Mouse (Mus musculus): ENCODE measurements around the gene Cdk2ap2. TPM values are rescaled to one million over a fixed set of nuclear protein-coding genes. Genes with fewer than 3 reads are reported as not detected.

The Cdk2ap2 gene
- 100 to 1,000 TPM in 1 of 2 experiments, 10 to 100 TPM in 1; 86.0 to 148 TPM for polyA plus RNA-seq (2012; fragmentation: generic; extraction: Trizol)

GRCm38 (mm10) chr19:4096642-4097440, at the start of gene Cdk2ap2:
Gene Cdk2ap2, plus strand, starts transcription at chr19:4097182.

GRCm38 (mm10) chr19:4059069-4059740, 37.8 kb upstream of the Cdk2ap2 start, which contains the start of gene Gstp3:
Gene Gstp3, minus strand, starts transcription at chr19:4059569.

GRCm38 (mm10) chr19:4081394-4081793, 15.6 kb upstream of the Cdk2ap2 start, which contains the start of gene Cabp2:
Gene Cabp2, plus strand, starts transcription at chr19:4081578.

GRCm38 (mm10) chr19:4099837-4100717, 3.1 kb downstream of the Cdk2ap2 start, which contains the start of gene Pitpnm1:
Gene Pitpnm1, plus strand, starts transcription at chr19:4099998.

GRCm38 (mm10) chr19:4125741-4126696, 29.0 kb downstream of the Cdk2ap2 start, which contains the start of gene Aip:
Gene Aip, minus strand, starts transcription at chr19:4125858.

GRCm38 (mm10) chr19:4139446-4139845, 42.5 kb downstream of the Cdk2ap2 start, which contains the start of gene Gpr152:
Gene Gpr152, plus strand, starts transcription at chr19:4139787.

GRCm38 (mm10) chr19:4143759-4144268, 46.8 kb downstream of the Cdk2ap2 start, which contains the start of gene Cabp4:
Gene Cabp4, minus strand, starts transcription at chr19:4144033.

GRCm38 (mm10) chr19:4148491-4148806, 51.5 kb downstream of the Cdk2ap2 start, which contains the start of gene Coro1b:
Gene Coro1b, plus strand, starts transcription at chr19:4148619.

Other genes starting within 250 kb of the Cdk2ap2 start
- 10 to 100 TPM in 1 of 2 experiments, 1 to 10 TPM in 1; 3.8 to 19.2 TPM for gene Chka, start 245.4 kb upstream of the Cdk2ap2 start, polyA plus RNA-seq (2012; fragmentation: generic; extraction: Trizol)
- 10 to 100 TPM; 46.1 to 53.3 TPM for gene Tcirg1, start 190.0 kb upstream of the Cdk2ap2 start, polyA plus RNA-seq (2012; fragmentation: generic; extraction: Trizol)
- gene Ndufs8, start 184.4 kb upstream of the Cdk2ap2 start, polyA plus RNA-seq (2012; fragmentation: generic; extraction: Trizol), result 100 to 1,000 TPM; 269 to 451 TPM
- 1 to 10 TPM; 2.7 to 8.3 TPM for gene Aldh3b1, start 167.4 kb upstream of the Cdk2ap2 start, polyA plus RNA-seq (2012; fragmentation: generic; extraction: Trizol)
- under 1 TPM; 0.01 to 0.08 TPM for gene Unc93b1, start 162.0 kb upstream of the Cdk2ap2 start, polyA plus RNA-seq (2012; fragmentation: generic; extraction: Trizol)
- gene Aldh3b3, start 138.5 kb upstream of the Cdk2ap2 start, polyA plus RNA-seq (2012; fragmentation: generic; extraction: Trizol), result under 1 TPM in 1 of 2 experiments, not detected in 1; 0.01 TPM
- not detected for gene Aldh3b2, start 124.9 kb upstream of the Cdk2ap2 start, polyA plus RNA-seq (2012; fragmentation: generic; extraction: Trizol)
- 10 to 100 TPM in 1 of 2 experiments, 1 to 10 TPM in 1; 7.4 to 28.3 TPM for gene Acy3, start 110.6 kb upstream of the Cdk2ap2 start, polyA plus RNA-seq (2012; fragmentation: generic; extraction: Trizol)
- gene Tbx10, start 104.4 kb upstream of the Cdk2ap2 start, polyA plus RNA-seq (2012; fragmentation: generic; extraction: Trizol), result under 1 TPM in 1 of 2 experiments, not detected in 1; 0.05 TPM
- 10 to 100 TPM; 41.3 to 59.9 TPM for gene Nudt8, start 96.6 kb upstream of the Cdk2ap2 start, polyA plus RNA-seq (2012; fragmentation: generic; extraction: Trizol)
- gene Gm49405, start 96.6 kb upstream of the Cdk2ap2 start, polyA plus RNA-seq (2012; fragmentation: generic; extraction: Trizol), result 1 to 10 TPM in 1 of 2 experiments, under 1 TPM in 1; 0.19 to 1.4 TPM
- 1 to 10 TPM in 1 of 2 experiments, under 1 TPM in 1; 0.41 to 4.0 TPM for gene Doc2g, start 93.9 kb upstream of the Cdk2ap2 start, polyA plus RNA-seq (2012; fragmentation: generic; extraction: Trizol)
- gene Ndufv1, start 84.4 kb upstream of the Cdk2ap2 start, polyA plus RNA-seq (2012; fragmentation: generic; extraction: Trizol), result 100 to 1,000 TPM; 253 to 401 TPM
- 1,000 to 10,000 TPM in 1 of 2 experiments, 100 to 1,000 TPM in 1; 849 to 1,247 TPM for gene Gstp1, start 59.2 kb upstream of the Cdk2ap2 start, polyA plus RNA-seq (2012; fragmentation: generic; extraction: Trizol)
- 10 to 100 TPM in 1 of 2 experiments, 1 to 10 TPM in 1; 1.8 to 13.9 TPM for gene Gstp2, start 51.2 kb upstream of the Cdk2ap2 start, polyA plus RNA-seq (2012; fragmentation: generic; extraction: Trizol)
- under 1 TPM; 0.15 to 0.18 TPM for gene Gstp3, start 37.6 kb upstream of the Cdk2ap2 start, polyA plus RNA-seq (2012; fragmentation: generic; extraction: Trizol)
- not detected for gene Cabp2, start 15.6 kb upstream of the Cdk2ap2 start, polyA plus RNA-seq (2012; fragmentation: generic; extraction: Trizol)
- 10 to 100 TPM; 48.2 to 61.6 TPM for gene Pitpnm1, start 2.8 kb downstream of the Cdk2ap2 start, polyA plus RNA-seq (2012; fragmentation: generic; extraction: Trizol)
- 100 to 1,000 TPM; 201 to 241 TPM for gene Aip, start 28.7 kb downstream of the Cdk2ap2 start, polyA plus RNA-seq (2012; fragmentation: generic; extraction: Trizol)
- under 1 TPM in 1 of 2 experiments, not detected in 1; 0.09 TPM for gene Gpr152, start 42.6 kb downstream of the Cdk2ap2 start, polyA plus RNA-seq (2012; fragmentation: generic; extraction: Trizol)
- under 1 TPM; 0.14 to 0.38 TPM for gene Cabp4, start 46.9 kb downstream of the Cdk2ap2 start, polyA plus RNA-seq (2012; fragmentation: generic; extraction: Trizol)
- 100 to 1,000 TPM; 256 to 440 TPM for gene Coro1b, start 51.4 kb downstream of the Cdk2ap2 start, polyA plus RNA-seq (2012; fragmentation: generic; extraction: Trizol)
- 1 to 10 TPM; 6.5 to 9.5 TPM for gene Ptprcap, start 56.4 kb downstream of the Cdk2ap2 start, polyA plus RNA-seq (2012; fragmentation: generic; extraction: Trizol)
- 10 to 100 TPM; 28.6 to 29.9 TPM for gene Rps6kb2, start 66.2 kb downstream of the Cdk2ap2 start, polyA plus RNA-seq (2012; fragmentation: generic; extraction: Trizol)
- 10 to 100 TPM in 1 of 2 experiments, 1 to 10 TPM in 1; 1.8 to 16.2 TPM for gene Carns1, start 78.3 kb downstream of the Cdk2ap2 start, polyA plus RNA-seq (2012; fragmentation: generic; extraction: Trizol)
- gene Tbc1d10c, start 94.1 kb downstream of the Cdk2ap2 start, polyA plus RNA-seq (2012; fragmentation: generic; extraction: Trizol), result 1 to 10 TPM in 1 of 2 experiments, under 1 TPM in 1; 0.63 to 1.7 TPM
- gene Ppp1ca, start 94.9 kb downstream of the Cdk2ap2 start, polyA plus RNA-seq (2012; fragmentation: generic; extraction: Trizol), result 1,000 to 10,000 TPM in 1 of 2 experiments, 100 to 1,000 TPM in 1; 727 to 1,261 TPM
- gene Rad9a, start 104.5 kb downstream of the Cdk2ap2 start, polyA plus RNA-seq (2012; fragmentation: generic; extraction: Trizol), result 10 to 100 TPM; 25.1 to 36.1 TPM
- gene Clcf1, start 117.1 kb downstream of the Cdk2ap2 start, polyA plus RNA-seq (2012; fragmentation: generic; extraction: Trizol), result 10 to 100 TPM in 1 of 2 experiments, 1 to 10 TPM in 1; 7.5 to 24.4 TPM
- gene AC109138.7, start 117.2 kb downstream of the Cdk2ap2 start, polyA plus RNA-seq (2012; fragmentation: generic; extraction: Trizol), result 1 to 10 TPM in 1 of 2 experiments, not detected in 1; 3.9 TPM
- 100 to 1,000 TPM; 131 to 165 TPM for gene Pold4, start 134.7 kb downstream of the Cdk2ap2 start, polyA plus RNA-seq (2012; fragmentation: generic; extraction: Trizol)
- gene Ssh3, start 172.0 kb downstream of the Cdk2ap2 start, polyA plus RNA-seq (2012; fragmentation: generic; extraction: Trizol), result 10 to 100 TPM in 1 of 2 experiments, 1 to 10 TPM in 1; 7.4 to 30.3 TPM
- 1 to 10 TPM in 1 of 2 experiments, under 1 TPM in 1; 0.77 to 4.5 TPM for gene Ankrd13d, start 186.0 kb downstream of the Cdk2ap2 start, polyA plus RNA-seq (2012; fragmentation: generic; extraction: Trizol)
- gene Grk2, start 209.0 kb downstream of the Cdk2ap2 start, polyA plus RNA-seq (2012; fragmentation: generic; extraction: Trizol), result 10 to 100 TPM; 37.7 to 44.4 TPM

All from C3H10T1/2 (cell line).